Mouse (Mus musculus) ES-Bruce4 (cell line): ENCODE data around the gene Ccdc86. TPM values are rescaled to one million over a fixed set of nuclear protein-coding genes. Genes with fewer than 3 reads are reported as not detected.

ENCODE experiments used
- H3K27ac ChIP-seq: 2 replicates; pipeline ENCODE4 v1.5.1; 2012; ENCODE audit warnings: low read length, inconsistent platforms; ENCODE audit not compliant: insufficient read depth
- H3K27me3 ChIP-seq: 2 replicates; pipeline ENCODE4 v1.6.1; 2012; ENCODE audit warnings: mild to moderate bottlenecking, low read length, inconsistent platforms; ENCODE audit not compliant: control insufficient read depth, poor library complexity, insufficient read depth, severe bottlenecking
- H3K36me3 ChIP-seq: 2 replicates; pipeline ENCODE4 v1.6.1; 2012; ENCODE audit warnings: inconsistent platforms, mild to moderate bottlenecking, low read length, moderate library complexity; ENCODE audit not compliant: control insufficient read depth, poor library complexity, insufficient read depth, severe bottlenecking
- H3K4me1 ChIP-seq: one replicate; pipeline ENCODE4 v1.8.1; 2011; ENCODE audit warnings: low read length; ENCODE audit not compliant: control insufficient read depth, insufficient read depth
- H3K4me3 ChIP-seq: 2 replicates; pipeline ENCODE4 v1.5.1; 2011; ENCODE audit warnings: low read depth, mild to moderate bottlenecking, low read length
- H3K9ac ChIP-seq: 2 replicates; pipeline ENCODE4 v1.6.1; 2012; ENCODE audit warnings: low read depth, mild to moderate bottlenecking, inconsistent platforms; ENCODE audit not compliant: poor library complexity, severe bottlenecking
- H3K9me3 ChIP-seq: replicated peaks from 2 replicates; pipeline ENCODE4 v1.6.1; 2012; ENCODE audit warnings: mild to moderate bottlenecking, low read length, inconsistent platforms; ENCODE audit not compliant: control insufficient read depth, poor library complexity, insufficient read depth, severe bottlenecking
- CTCF ChIP-seq: IDR thresholded peaks from one replicate; pipeline ENCODE4 v1.8.1; 2011; ENCODE audit warnings: low read depth, low read length
- EP300 ChIP-seq: IDR thresholded peaks from 2 replicates; pipeline ENCODE4 v1.6.1; 2011; ENCODE audit warnings: low read depth, low read length; ENCODE audit not compliant: insufficient read depth
- POLR2A ChIP-seq: IDR thresholded peaks from one replicate; pipeline ENCODE4 v1.8.1; 2011; ENCODE audit warnings: low read length; ENCODE audit not compliant: insufficient read depth
- polyA plus RNA-seq: library from polyadenylated mRNA; stranded (reverse); fragments of >200 nt; gene quantifications from 2 replicates; pipeline ENCODE4 v1.2.4, GENCODE M21; 2011; ENCODE audit warnings: low read depth; ENCODE audit not compliant: missing spikeins, insufficient read depth, insufficient read length

Ccdc86 gene
- polyA plus RNA-seq: 16.9 and 17.8 TPM in 2 replicates

DNA sequence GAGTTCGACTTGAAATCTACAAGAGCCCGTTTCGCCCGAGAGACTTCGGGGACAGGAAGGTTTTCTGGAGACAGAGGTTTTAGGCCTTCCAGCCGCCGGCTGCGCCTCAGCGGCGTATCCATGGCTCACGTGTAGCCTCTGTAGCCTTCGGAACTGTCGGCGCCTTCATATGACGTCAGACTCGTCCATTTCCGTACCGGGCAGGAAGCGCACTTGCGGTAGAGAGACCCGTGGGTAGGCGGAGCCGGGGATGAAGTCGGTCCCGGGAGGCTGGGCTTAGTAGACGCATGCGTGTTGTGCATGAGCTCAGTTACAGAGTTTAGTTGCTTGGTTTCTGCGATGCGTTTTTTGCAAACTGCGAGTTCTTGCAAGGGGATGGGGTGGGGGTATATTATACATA, at the start of gene Ccdc86:
Ccdc86 (minus strand) TSS at position 155 of the 400 bp plus-strand sequence.
- peak within 1 kb of the TSS; percentile 97 for H3K9ac ChIP-seq
- no peaks in the 10 kb centered on the region for H3K27me3 ChIP-seq
- peaks cover 25% of the 10 kb centered on the region for H3K36me3 ChIP-seq
- no peaks in the 10 kb centered on the region for H3K4me1 ChIP-seq
- H3K9me3 ChIP-seq: no peaks in the 10 kb centered on the region
- peak within 1 kb of the TSS; percentile 94 for H3K4me3 ChIP-seq
- H3K27ac ChIP-seq: no peak within 1 kb of the TSS; the same call in 1 of the 2 replicates
- no peak for TF ChIP-seq CTCF
- peak; percentile 30 for TF ChIP-seq POLR2A

DNA sequence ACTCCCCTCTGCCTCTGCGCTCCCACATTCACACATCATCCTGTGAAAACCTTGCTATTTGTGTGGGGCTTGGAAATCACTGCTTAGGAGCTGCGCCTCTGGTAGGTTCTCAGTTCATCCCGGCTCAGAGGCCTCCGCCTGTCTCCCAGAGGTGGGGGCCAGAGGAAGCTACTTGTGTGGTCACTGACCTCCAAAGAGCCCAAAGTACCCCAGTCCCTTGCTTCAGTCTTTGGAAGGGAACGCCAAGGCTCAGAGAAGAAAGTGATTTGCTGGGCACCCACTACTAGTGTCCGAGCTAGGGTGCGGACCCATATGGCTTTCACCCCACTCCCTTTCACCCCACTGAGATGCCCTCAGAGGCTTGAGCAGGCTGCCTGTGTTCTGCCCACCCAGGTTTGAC, 44.1 kb upstream of the Ccdc86 start, which contains the start of gene Ms4a15:
Ms4a15 (minus strand) TSS at position 101 of the 400 bp plus-strand sequence.
- TF ChIP-seq POLR2A (no peak), CTCF (no peak), EP300 (no peak)
- Histone ChIP-seq H3K27ac (no peak within 1 kb of the TSS), H3K4me3 (no peak within 1 kb of the TSS), H3K9me3 (no peaks in the 10 kb centered on the region), H3K27me3 (no peaks in the 10 kb centered on the region), H3K9ac (no peak within 1 kb of the TSS), H3K4me1 (no peaks in the 10 kb centered on the region), H3K36me3 (no peaks in the 10 kb centered on the region)

DNA sequence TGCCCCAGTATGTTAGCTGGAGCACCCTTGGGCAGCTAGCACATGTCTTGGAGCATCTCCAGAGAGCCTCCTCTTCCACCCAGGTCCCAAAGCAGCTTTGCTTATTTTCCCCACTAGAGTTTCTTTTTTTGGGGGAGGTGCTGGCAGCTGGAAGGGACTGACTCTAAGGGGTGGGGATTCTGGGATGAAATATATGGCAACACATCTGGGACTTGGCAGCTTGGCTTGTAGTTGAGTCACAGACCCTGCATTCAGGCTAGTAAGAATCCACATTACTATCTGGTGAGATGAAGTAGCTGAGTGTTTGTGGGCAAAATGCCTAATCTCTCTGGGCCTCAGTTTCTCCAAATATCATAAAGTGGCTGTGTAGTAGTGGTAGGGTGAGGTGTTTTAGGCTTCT, 42.8 kb upstream of the Ccdc86 start:
- Histone ChIP-seq H3K27me3 (no peaks in the 10 kb centered on the region), H3K4me1 (no peaks in the 10 kb centered on the region), H3K36me3 (no peaks in the 10 kb centered on the region), H3K4me3 (no peak overlapping the region), H3K9me3 (no peaks in the 10 kb centered on the region), H3K27ac (no peak overlapping the region), H3K9ac (no peak overlapping the region)
- TF ChIP-seq EP300: no peak
- no peak for TF ChIP-seq POLR2A
- no peak for TF ChIP-seq CTCF

GRCm38 (mm10) chr19:10990751-10991150, 41.7 kb upstream of the Ccdc86 start:
- Histone ChIP-seq H3K27ac (no peak overlapping the region), H3K36me3 (no peaks in the 10 kb centered on the region), H3K4me3 (no peak overlapping the region), H3K9me3 (no peaks in the 10 kb centered on the region), H3K4me1 (no peaks in the 10 kb centered on the region), H3K9ac (no peak overlapping the region), H3K27me3 (no peaks in the 10 kb centered on the region)
- TF ChIP-seq EP300 (no peak), POLR2A (no peak), CTCF (no peak)

DNA sequence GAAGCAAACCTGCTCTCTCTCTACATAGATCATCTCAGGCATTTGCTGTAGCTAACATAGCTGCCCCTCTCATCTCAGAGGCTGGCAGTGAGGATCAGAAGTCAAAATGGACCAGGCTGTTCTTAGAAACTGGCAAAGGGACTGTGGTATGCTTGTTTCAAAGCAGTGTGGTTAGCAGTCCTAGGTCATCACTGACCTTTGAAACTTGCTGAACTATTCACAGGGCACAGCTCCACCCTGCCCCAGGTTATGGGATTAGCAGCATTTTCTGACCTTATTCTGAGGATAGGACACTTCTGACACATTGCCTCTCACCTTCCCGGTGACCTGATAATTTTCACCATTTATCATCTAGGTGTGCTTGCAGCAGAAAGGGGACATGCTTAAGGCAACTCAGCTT, 39.5 kb upstream of the Ccdc86 start:
- H3K4me3 ChIP-seq: no peak overlapping the region
- no peaks in the 10 kb centered on the region for H3K27me3 ChIP-seq
- H3K9ac ChIP-seq: no peak overlapping the region
- no peaks in the 10 kb centered on the region for H3K36me3 ChIP-seq
- H3K9me3 ChIP-seq: no peaks in the 10 kb centered on the region
- H3K27ac ChIP-seq: no peak overlapping the region
- H3K4me1 ChIP-seq: no peaks in the 10 kb centered on the region
- TF ChIP-seq POLR2A: no peak
- TF ChIP-seq EP300: no peak
- TF ChIP-seq CTCF: no peak

DNA sequence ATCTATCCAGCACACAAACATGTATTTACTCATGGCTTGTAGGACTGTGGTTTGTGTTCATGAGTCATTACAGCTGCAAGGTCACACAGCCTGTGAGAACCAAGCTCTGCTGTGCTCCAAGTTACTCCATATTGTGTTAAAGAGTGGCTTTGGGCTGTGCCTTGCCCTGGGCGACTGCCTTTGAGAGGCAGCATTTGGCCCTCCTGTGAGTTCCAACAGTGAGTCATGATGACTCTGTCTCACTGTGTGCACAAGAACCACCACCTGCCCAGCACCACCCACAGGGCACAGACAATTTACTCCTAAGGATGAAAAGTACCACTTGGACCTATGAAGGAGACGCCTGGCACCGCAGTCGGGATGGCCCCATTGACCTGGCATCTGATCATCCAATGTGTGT, 36.8 kb upstream of the Ccdc86 start:
- no peaks in the 10 kb centered on the region for H3K27me3 ChIP-seq
- no peaks in the 10 kb centered on the region for H3K9me3 ChIP-seq
- H3K9ac ChIP-seq: no peak overlapping the region
- no peaks in the 10 kb centered on the region for H3K4me1 ChIP-seq
- TF ChIP-seq EP300 (no peak), CTCF (no peak), POLR2A (no peak)
- no peak overlapping the region for H3K27ac ChIP-seq
- H3K4me3 ChIP-seq: no peak overlapping the region
- no peaks in the 10 kb centered on the region for H3K36me3 ChIP-seq
